In genomic region chr11:106271794-106272643, GRCm38 (mm10) we compare ENCODE assay signal across 1 mouse cellular context.
A peak's percentile ranks its signal among the peaks of the same experiment; 100 is the strongest.
TF ChIP-seq lines count a peak whose summit lies in the region.

No protein-coding gene starts in this region.

TF ChIP-seq in CH12.LX, 34 proteins besides CTCF, POLR2A, EP300 and RAD21:
- TF ChIP-seq ZNF384 (IDR thresholded peaks at IDR 0.05; ENCODE audit: low read depth, low read length): peak; percentile 60
- TF ChIP-seq RCOR1 (conservative IDR thresholded peaks at IDR 0.05; ENCODE audit: low read depth, low read length): no peak
- TF ChIP-seq MAFK (IDR thresholded peaks at IDR 0.05; ENCODE audit: insufficient replicate concordance, low read length): no peak
- TF ChIP-seq POLR2AphosphoS2 (IDR thresholded peaks at IDR 0.05; ENCODE audit: low read depth, low read length): no peak
- TF ChIP-seq PAX5 (IDR thresholded peaks at IDR 0.05; ENCODE audit: low read length): no peak
- TF ChIP-seq BHLHE40 (IDR thresholded peaks at IDR 0.05; ENCODE audit: low read depth, low read length): 0 out of 2 replicates have a peak, but pooled peaks have one; percentile 12
- no peak for TF ChIP-seq E2F4 (IDR thresholded peaks at IDR 0.05; ENCODE audit: insufficient replicate concordance, low read depth, low read length)
- TF ChIP-seq ELF1 (IDR thresholded peaks at IDR 0.05; ENCODE audit: low read depth, low read length): no peak
- no peak; the same call in 1 of the 2 replicates for TF ChIP-seq MAX (IDR thresholded peaks at IDR 0.05; ENCODE audit: low read length)
- TF ChIP-seq CHD1 (IDR thresholded peaks at IDR 0.05; ENCODE audit: low read depth, low read length): peak; percentile 78
- no peak for TF ChIP-seq SMC3 (IDR thresholded peaks at IDR 0.05; ENCODE audit: low read depth, low read length)
- no peak for TF ChIP-seq USF1 (IDR thresholded peaks at IDR 0.05; ENCODE audit: low read depth, low read length)
- TF ChIP-seq MAZ (IDR thresholded peaks at IDR 0.05; ENCODE audit: low read depth, low read length): no peak
- no peak for TF ChIP-seq ETS1 (conservative IDR thresholded peaks at IDR 0.05; ENCODE audit: low read depth, low read length)
- TF ChIP-seq ZKSCAN1 (IDR thresholded peaks at IDR 0.05; ENCODE audit: borderline replicate concordance, low read depth, low read length): no peak
- no peak for TF ChIP-seq USF2 (conservative IDR thresholded peaks at IDR 0.05; ENCODE audit: low read depth, low read length)
- no peak for TF ChIP-seq GABPA (IDR thresholded peaks at IDR 0.05; ENCODE audit: insufficient replicate concordance, low read depth, low read length)
- TF ChIP-seq JUN (IDR thresholded peaks at IDR 0.05; ENCODE audit: insufficient read depth, low read depth, low read length): no peak
- no peak for TF ChIP-seq HCFC1 (IDR thresholded peaks at IDR 0.05; ENCODE audit: low read depth, low read length)
- TF ChIP-seq TBP (conservative IDR thresholded peaks at IDR 0.05; ENCODE audit: low read depth, low read length): no peak
- TF ChIP-seq NRF1 (IDR thresholded peaks at IDR 0.05; ENCODE audit: low read depth, low read length): 0 out of 2 replicates have a peak, but pooled peaks have one; percentile 7
- no peak for TF ChIP-seq CHD2 (IDR thresholded peaks at IDR 0.05; ENCODE audit: low read length)
- peak; percentile 95; the same call in 1 of the 2 replicates for TF ChIP-seq UBTF (IDR thresholded peaks at IDR 0.05; ENCODE audit: low read depth, low read length)
- no peak; the same call in 1 of the 2 replicates for TF ChIP-seq TCF12 (IDR thresholded peaks at IDR 0.05; ENCODE audit: low read depth, low read length)
- no peak for TF ChIP-seq MEF2A (IDR thresholded peaks at IDR 0.05; ENCODE audit: borderline replicate concordance, low read depth, low read length)
- no peak; the same call in 1 of the 2 replicates for TF ChIP-seq MXI1 (IDR thresholded peaks at IDR 0.05; ENCODE audit: low read depth, low read length)
- TF ChIP-seq SIN3A (IDR thresholded peaks at IDR 0.05; ENCODE audit: low read length): no peak
- no peak for TF ChIP-seq JUND (conservative IDR thresholded peaks at IDR 0.05; ENCODE audit: low read depth, low read length)
- TF ChIP-seq KAT2A (IDR thresholded peaks at IDR 0.05; ENCODE audit: insufficient replicate concordance, low read length): no peak
- no peak for TF ChIP-seq IRF4 (IDR thresholded peaks at IDR 0.05; ENCODE audit: low read depth, low read length)
- no peak for TF ChIP-seq ZC3H11A (IDR thresholded peaks at IDR 0.05; ENCODE audit: low read depth, low read length)
- TF ChIP-seq NELFE (IDR thresholded peaks at IDR 0.05; ENCODE audit: low read depth, low read length): no peak
- no peak; the same call in 1 of the 2 replicates for TF ChIP-seq ZMIZ1 (IDR thresholded peaks at IDR 0.05; ENCODE audit: low read depth, low read length)
- TF ChIP-seq MYC (IDR thresholded peaks at IDR 0.05; ENCODE audit: low read depth, low read length): no peak; the same call in 1 of the 2 replicates
